Mouse (Mus musculus) embryonic facial prominence, embryonic 11.5 days (tissue): ENCODE measurements around the gene Lrrc31. TPM values are rescaled to one million over a fixed set of nuclear protein-coding genes. Genes with fewer than 3 reads are reported as not detected.
A peak's percentile ranks its signal among the peaks of the same experiment; 100 is the strongest.
"Not testable (repeated sequence)": the region's sequence is repeated elsewhere in the genome, so short reads cannot be mapped to it uniquely, and the experiment has no call there.

Experiments used
- ATAC-seq: fragments of 200-750 bp; cut with Nextera tagmentation; replicated peaks from 2 replicates; pipeline ENCODE4 v1.8.0; 2017; ENCODE audit warnings: low read depth; ENCODE audit not compliant: insufficient number of reproducible peaks, low FRiP score, low TSS enrichment
- DNase-seq: peaks from one replicate; pipeline ENCODE4 v3.0.0-alpha.2; 2015; ENCODE audit warnings: low spot score
- H3K27ac ChIP-seq: fragments of 300-500 bp; sonication (generic); replicated peaks from 2 replicates; pipeline ENCODE4 v1.5.1; 2014; ENCODE audit warnings: mild to moderate bottlenecking, low read depth, low read length, control low read depth
- H3K27me3 ChIP-seq: fragments of 300-500 bp; sonication (generic); 2 replicates; pipeline ENCODE4 v1.6.1; 2014; ENCODE audit warnings: mild to moderate bottlenecking, low read length, moderate library complexity, mixed read lengths; ENCODE audit not compliant: control insufficient read depth, insufficient read depth
- H3K36me3 ChIP-seq: fragments of 300-500 bp; sonication (generic); replicated peaks from 2 replicates; pipeline ENCODE4 v1.6.1; 2014; ENCODE audit warnings: low read depth, mild to moderate bottlenecking, low read length, moderate library complexity, mixed read lengths; ENCODE audit not compliant: control insufficient read depth, insufficient read depth
- H3K4me1 ChIP-seq: fragments of 300-500 bp; sonication (generic); 2 replicates; pipeline ENCODE4 v1.6.1; 2014; ENCODE audit warnings: low read length, mixed read lengths; ENCODE audit not compliant: control insufficient read depth, insufficient read depth
- H3K4me2 ChIP-seq: fragments of 300-500 bp; sonication (generic); 2 replicates; pipeline ENCODE4 v1.6.1; 2014; ENCODE audit warnings: low read depth, mild to moderate bottlenecking, control low read depth, low read length, moderate library complexity
- H3K4me3 ChIP-seq: fragments of 300-500 bp; sonication (generic); 2 replicates; pipeline ENCODE4 v1.5.1; 2014; ENCODE audit warnings: low read depth, low read length, control low read depth
- H3K9ac ChIP-seq: fragments of 300-500 bp; sonication (generic); replicated peaks from 2 replicates; pipeline ENCODE4 v1.6.1; 2014; ENCODE audit warnings: mild to moderate bottlenecking, control low read depth, low read length
- H3K9me3 ChIP-seq: fragments of 300-500 bp; sonication (generic); replicated peaks from 2 replicates; pipeline ENCODE4 v1.6.1; 2016; ENCODE audit warnings: mild to moderate bottlenecking, low read length, inconsistent platforms, mixed read lengths; ENCODE audit not compliant: control insufficient read depth
- WGBS: fragments of 180-500 bp; shearing (Covaris S2); extraction: QIAGEN DNeasy Blood & Tissue Kit; methylation state at CpG from one replicate; pipeline ENCODE4 v1.1.7; 2014; 5-methylcytosine and 5-hydroxymethylcytosine counted together
- polyA plus RNA-seq: library from polyadenylated mRNA; unstranded; fragments of >200 nt; fragmentation: Nextera tagmentation; extraction: Ambion mirVana; gene quantifications from 2 replicates; pipeline ENCODE4 v1.2.1, GENCODE M21; 2014

Lrrc31 gene
- polyA plus RNA-seq = not detected in 2 replicates

- WGBS = 81% methylated on average over 6 of the region's 6 CpGs
- H3K27me3 ChIP-seq = not testable (repeated sequence)
Measured at GRCm38 (mm10) chr3:30699711-30700505, at the start of gene Lrrc31. Gene Lrrc31 (minus strand): TSS chr3:30699843.

DNA sequence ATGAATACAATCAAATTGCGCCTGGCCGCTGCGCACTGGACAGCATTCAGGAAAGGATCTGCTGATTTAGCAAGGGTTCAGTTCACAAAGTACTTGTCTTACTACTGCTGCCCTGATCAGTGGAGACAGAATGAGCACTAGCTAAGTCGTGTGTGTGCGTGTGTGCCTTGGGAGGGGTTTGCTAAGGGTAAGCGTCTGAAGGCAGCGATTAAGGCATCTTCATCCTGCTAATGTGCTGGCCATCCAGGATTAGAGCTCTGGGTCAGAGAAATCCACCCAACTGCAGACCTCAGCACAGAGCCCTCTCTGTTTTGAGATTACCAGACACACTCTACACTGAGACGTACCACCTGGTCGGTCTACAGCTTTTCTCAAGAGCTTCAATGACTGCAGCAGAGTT is 48.7 kb upstream of the Lrrc31 start:
- Histone ChIP-seq H3K36me3 (no peaks in the 10 kb centered on the region), H3K9me3 (no peaks in the 10 kb centered on the region), H3K4me3 (no peak overlapping the region), H3K27me3 (no peaks in the 10 kb centered on the region), H3K27ac (no peak overlapping the region), H3K4me1 (no peaks in the 10 kb centered on the region), H3K9ac (no peak overlapping the region), H3K4me2 (no peak overlapping the region)
- WGBS = 91% methylated on average over 9 of the region's 9 CpGs
- no peak for DNase-seq
- ATAC-seq = no peak

More at GRCm38 (mm10) chr3:30699711-30700505, at the start of gene Lrrc31:
- DNase-seq, H3K9me3 ChIP-seq, ATAC-seq, H3K4me1 ChIP-seq, H3K4me3 ChIP-seq, H3K9ac ChIP-seq, H3K36me3 ChIP-seq, H3K27ac ChIP-seq, H3K4me2 ChIP-seq: not testable (repeated sequence)

GRCm38 (mm10) chr3:30746006-30746405 is 46.4 kb upstream of the Lrrc31 start, which contains the start of gene Samd7:
Gene Samd7 (plus strand): TSS chr3:30746293.
- H3K4me1 ChIP-seq = no peaks in the 10 kb centered on the region
- no peak for ATAC-seq
- no peaks in the 10 kb centered on the region for H3K27me3 ChIP-seq
- H3K4me3 ChIP-seq = no peak within 1 kb of the TSS
- no peak within 1 kb of the TSS for H3K4me2 ChIP-seq
- H3K36me3 ChIP-seq = no peaks in the 10 kb centered on the region
- H3K27ac ChIP-seq = no peak within 1 kb of the TSS
- no peak within 1 kb of the TSS for H3K9ac ChIP-seq
- WGBS = 71% methylated on average over 7 of the region's 7 CpGs
- DNase-seq = no peak
- H3K9me3 ChIP-seq = no peaks in the 10 kb centered on the region

- Histone ChIP-seq H3K4me3 (no peak overlapping the region), H3K9ac (no peak overlapping the region), H3K4me1 (no peaks in the 10 kb centered on the region), H3K27ac (no peak overlapping the region), H3K36me3 (no peaks in the 10 kb centered on the region), H3K9me3 (no peaks in the 10 kb centered on the region), H3K4me2 (no peak overlapping the region), H3K27me3 (no peaks in the 10 kb centered on the region)
- ATAC-seq (no peak), DNase-seq (no peak)
- 87% methylated on average over 7 of the region's 7 CpGs for WGBS
Measured at GRCm38 (mm10) chr3:30742891-30743290, 43.2 kb upstream of the Lrrc31 start.

- 87% methylated on average over 6 of the region's 6 CpGs for WGBS
- Histone ChIP-seq H3K4me3 (no peak overlapping the region), H3K4me2 (no peak overlapping the region), H3K9ac (no peak overlapping the region), H3K36me3 (no peaks in the 10 kb centered on the region), H3K4me1 (no peaks in the 10 kb centered on the region), H3K9me3 (no peaks in the 10 kb centered on the region), H3K27ac (no peak overlapping the region), H3K27me3 (no peaks in the 10 kb centered on the region)
- no peak; the same call in 1 of the 2 replicates for ATAC-seq
- DNase-seq = no peak
Measured at GRCm38 (mm10) chr3:30741306-30741705, 41.7 kb upstream of the Lrrc31 start.

GRCm38 (mm10) chr3:30736809-30737208 is 37.2 kb upstream of the Lrrc31 start:
- no peak overlapping the region for H3K27ac ChIP-seq
- H3K4me2 ChIP-seq = no peak overlapping the region
- H3K9me3 ChIP-seq = no peaks in the 10 kb centered on the region
- H3K4me3 ChIP-seq = no peak overlapping the region
- ATAC-seq (no peak), DNase-seq (peak; percentile 29)
- no peaks in the 10 kb centered on the region for H3K36me3 ChIP-seq
- H3K27me3 ChIP-seq = no peaks in the 10 kb centered on the region
- WGBS = 65% methylated on average over 9 of the region's 9 CpGs
- H3K4me1 ChIP-seq = no peaks in the 10 kb centered on the region
- H3K9ac ChIP-seq = no peak overlapping the region

GRCm38 (mm10) chr3:30729046-30729445 is 29.4 kb upstream of the Lrrc31 start:
- DNase-seq = no peak
- no peaks in the 10 kb centered on the region for H3K4me1 ChIP-seq
- no peaks in the 10 kb centered on the region for H3K36me3 ChIP-seq
- 88% methylated on average over 5 of the region's 5 CpGs for WGBS
- H3K27me3 ChIP-seq = no peaks in the 10 kb centered on the region
- H3K4me2 ChIP-seq = no peak overlapping the region
- no peak for ATAC-seq
- H3K9me3 ChIP-seq = no peaks in the 10 kb centered on the region
- no peak overlapping the region for H3K4me3 ChIP-seq
- H3K27ac ChIP-seq = no peak overlapping the region
- H3K9ac ChIP-seq = no peak overlapping the region

- no peaks in the 10 kb centered on the region for H3K9me3 ChIP-seq
- no peaks in the 10 kb centered on the region for H3K36me3 ChIP-seq
- no peaks in the 10 kb centered on the region for H3K27me3 ChIP-seq
- WGBS = 74% methylated on average over 4 of the region's 4 CpGs
- no peak overlapping the region for H3K4me2 ChIP-seq
- ATAC-seq (no peak), DNase-seq (no peak)
- no peak overlapping the region for H3K4me3 ChIP-seq
- H3K4me1 ChIP-seq = no peaks in the 10 kb centered on the region
- no peak overlapping the region for H3K27ac ChIP-seq
- no peak overlapping the region for H3K9ac ChIP-seq
Measured at GRCm38 (mm10) chr3:30727209-30727608, 27.6 kb upstream of the Lrrc31 start.
